Mouse (Mus musculus): Measurements from ENCODE around the gene Ahdc1.

Gene Ahdc1

DNA sequence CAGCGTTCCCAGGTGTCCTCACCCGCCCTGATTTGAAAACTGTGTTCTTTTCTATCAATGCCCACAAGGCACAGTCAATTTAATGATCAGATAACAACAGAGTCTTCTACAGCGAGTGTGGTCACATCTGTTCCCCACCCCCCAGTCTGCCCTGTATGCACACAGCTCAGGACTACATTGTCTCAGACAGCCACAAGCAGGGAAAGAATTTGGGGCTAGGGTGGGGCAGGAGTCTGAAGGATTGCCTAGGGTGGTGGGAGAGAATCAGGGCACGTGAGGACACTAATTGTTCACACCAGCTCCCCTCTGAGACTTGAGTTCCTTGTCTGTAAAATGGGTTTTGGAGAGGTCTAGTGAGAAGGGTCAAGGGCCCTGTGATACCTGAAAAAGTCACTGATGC, 17.5 kb upstream of the Ahdc1 start:
- DNase-seq (ENCODE audit: low spot score) = no peak

DNA sequence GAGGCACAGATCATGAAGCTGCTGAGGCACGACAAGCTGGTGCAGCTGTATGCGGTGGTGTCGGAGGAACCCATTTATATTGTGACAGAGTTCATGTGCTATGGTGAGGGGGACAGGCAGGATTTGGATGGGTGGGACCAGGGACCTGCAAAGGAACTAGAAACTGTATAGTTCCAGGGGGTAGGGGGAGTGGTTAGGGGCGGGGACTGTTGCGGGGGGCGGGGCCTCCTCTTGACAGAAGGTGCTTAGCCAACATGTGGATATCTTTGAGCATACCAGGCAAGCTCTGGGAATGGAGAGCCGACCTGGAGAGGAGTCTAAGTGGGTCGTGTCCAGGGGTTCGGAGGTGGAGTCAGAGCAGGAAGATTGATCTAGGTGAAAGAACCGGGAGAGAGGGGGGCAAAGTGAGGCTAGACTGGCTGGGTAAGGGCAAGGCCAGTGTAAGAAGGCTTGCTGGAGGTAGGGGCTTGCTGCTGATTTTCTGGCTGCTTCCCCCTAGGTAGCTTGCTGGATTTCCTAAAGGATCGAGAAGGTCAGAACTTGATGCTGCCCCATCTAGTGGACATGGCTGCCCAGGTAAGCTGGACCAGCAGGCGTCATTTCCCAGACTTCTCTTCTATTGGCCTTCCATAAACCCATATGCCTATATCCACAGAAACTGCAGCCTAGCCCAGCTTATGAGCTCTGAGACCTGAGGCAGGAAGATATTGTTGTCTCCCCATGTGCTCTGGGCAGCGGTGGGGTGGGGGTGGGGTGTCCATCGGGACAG, 13.4 kb upstream of the Ahdc1 start:
- no peak for DNase-seq (ENCODE audit: low spot score)

DNA sequence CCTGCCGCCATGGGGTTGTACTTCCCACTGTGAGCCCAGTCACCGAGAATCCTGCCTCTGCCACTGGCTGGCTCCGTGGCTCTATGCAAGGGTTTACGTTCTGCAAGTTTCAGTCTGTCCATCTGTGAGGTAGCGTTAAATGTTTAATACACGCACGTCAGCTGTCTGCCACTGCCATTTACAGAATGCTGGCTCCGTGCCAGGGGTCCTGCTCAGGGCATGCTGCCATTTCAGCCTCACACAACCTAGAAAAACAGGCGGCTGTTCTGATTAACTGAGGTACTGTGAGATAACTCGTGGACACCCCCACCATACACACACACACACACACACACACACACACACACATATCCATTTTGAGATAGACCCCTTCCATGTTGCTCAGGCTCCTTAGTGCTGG, 8.2 kb upstream of the Ahdc1 start:
- peak; percentile 91 for DNase-seq (ENCODE audit: low spot score)

DNA sequence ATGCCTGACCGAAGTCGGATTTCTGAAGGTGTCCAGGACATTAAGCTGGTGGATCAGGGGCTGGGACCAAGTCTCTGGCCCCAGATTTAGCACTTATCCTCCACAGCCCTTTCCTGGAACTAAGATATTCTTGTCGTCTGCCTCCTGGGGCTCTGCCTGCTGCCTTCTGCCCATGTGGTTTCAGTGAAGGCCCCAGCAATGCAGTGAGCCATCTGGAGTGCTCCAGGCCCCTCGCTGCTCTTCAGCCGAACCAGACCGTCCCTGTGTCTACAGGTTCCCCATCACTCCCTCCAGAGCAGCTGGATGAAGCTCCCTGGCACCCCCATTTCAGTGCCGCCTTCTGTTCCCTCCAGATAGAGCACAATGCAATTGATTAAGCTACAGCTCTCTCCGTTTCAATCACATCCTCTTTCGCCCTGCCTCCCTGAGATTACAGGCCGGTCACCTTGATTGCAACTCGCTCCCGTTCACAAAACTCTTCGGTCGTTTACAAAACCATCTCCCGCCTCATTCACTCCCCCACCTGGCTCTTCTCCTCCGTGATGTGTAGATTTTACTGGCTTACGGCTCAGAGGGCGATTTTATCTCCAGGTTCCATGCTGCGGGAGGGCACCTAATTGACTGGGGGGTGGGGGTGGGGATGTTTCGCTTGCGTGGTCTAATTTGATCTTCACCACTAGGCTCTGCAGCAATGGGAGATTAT, 7.6 kb upstream of the Ahdc1 start:
- peak; percentile 74 for DNase-seq (ENCODE audit: low spot score)

DNA sequence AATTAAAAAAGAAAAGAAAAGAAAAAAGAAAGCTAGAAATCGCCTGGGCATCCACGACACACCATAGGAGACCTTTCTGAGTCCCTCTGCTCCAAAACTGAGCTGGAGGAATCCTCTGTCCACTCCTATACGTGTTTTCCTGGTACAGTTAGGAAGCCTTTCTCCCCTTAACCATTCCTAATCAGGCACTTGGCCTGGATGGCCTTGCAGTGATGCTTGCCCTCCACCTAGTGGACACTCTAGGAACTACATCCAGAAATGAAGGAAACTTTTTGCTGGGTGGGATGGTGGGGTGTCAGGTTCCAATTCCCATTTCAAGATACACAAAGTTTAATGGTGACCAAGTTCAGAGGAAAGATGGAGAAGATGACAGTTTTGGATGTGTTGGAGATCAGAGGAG, 5.8 kb upstream of the Ahdc1 start:
- DNase-seq (ENCODE audit: low spot score) = peak; percentile 95

DNA sequence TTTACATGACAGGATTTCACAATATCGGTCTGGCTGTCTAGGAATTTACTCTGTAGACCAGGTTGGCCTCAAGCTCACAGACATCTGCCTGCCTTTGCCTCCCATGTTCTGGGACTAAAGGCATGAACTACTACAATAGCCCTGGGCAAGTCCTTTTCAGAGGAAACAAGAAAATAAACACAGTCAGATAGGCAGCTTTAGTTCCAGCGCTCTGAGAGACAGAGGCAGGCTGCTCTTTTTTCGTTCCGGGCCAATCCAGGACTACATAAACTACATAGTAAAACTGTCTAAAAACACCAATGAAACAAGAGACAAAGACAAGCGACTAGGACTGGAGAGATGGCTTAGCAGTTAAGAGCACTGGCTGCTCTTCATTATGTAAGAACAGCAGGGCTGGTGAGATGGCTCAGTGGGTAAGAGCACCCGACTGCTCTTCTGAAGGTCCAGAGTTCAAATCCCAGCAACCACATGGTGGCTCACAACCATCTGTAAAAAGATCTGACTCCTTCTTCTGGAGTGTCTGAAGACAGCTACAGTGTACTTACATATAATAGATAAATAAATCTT, 5.1 kb upstream of the Ahdc1 start:
- DNase-seq (ENCODE audit: low spot score) = peak; percentile 52

DNA sequence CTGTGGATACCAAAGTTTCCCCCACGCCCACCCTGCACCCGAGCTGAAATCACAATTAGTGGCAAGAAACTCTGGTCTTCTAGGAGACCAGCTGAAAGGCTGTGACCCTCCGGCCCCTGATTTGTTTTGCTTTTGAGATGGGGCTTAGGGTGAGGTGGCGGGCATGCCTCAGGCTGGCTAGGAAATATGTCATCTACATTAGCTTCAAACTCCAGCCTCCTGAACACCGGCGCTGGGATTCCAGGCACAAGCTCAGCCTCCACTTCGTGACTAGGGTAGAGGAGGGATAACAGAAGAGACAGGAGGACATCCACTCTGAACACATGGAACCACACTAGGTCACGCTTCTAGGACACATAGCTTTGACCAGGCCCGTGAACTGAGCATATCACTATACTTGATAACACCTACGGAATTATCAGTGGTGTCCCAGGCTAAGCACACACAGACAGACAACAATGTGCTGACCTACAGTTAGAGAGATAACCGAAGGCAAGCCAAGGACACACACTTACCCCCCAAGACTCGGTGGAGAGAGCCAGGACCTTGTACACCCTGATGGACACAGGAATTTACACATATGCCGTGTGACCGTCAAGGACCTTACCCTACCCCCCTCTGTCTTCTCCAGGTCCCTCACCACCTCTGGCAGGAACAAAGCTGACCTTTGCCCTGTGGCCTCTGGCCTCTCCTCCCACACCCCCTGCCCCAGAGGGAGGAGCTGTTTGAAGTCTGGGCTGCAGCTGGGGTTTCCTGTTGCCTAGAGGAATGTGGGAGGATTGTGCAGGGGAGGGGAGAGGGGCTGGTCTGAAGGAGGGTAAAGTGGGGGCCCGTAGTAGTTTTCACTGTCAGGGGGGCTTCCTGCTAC, 3.3 kb upstream of the Ahdc1 start:
- DNase-seq (ENCODE audit: low spot score) = no peak

DNA sequence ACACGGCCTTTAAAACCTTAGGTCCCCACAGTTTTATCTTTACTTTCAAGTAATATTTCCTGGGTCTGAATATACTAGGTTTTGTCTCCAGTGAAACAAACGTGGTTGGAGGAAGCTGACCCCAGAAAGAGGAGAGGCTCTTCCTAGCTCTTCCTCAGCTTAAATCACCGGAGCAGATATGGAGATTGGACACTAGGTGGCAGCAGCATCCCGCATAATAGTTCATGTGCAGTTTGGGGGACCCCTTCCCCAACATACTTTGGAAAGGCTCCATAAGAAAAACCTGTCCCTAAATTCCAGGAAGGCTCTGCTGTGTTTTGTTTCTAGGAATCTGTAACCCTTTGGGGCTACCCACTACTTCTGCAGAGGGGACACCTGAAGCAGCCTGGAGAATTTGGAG, 1.9 kb upstream of the Ahdc1 start:
- peak; percentile 68 for DNase-seq (ENCODE audit: low spot score)

DNA sequence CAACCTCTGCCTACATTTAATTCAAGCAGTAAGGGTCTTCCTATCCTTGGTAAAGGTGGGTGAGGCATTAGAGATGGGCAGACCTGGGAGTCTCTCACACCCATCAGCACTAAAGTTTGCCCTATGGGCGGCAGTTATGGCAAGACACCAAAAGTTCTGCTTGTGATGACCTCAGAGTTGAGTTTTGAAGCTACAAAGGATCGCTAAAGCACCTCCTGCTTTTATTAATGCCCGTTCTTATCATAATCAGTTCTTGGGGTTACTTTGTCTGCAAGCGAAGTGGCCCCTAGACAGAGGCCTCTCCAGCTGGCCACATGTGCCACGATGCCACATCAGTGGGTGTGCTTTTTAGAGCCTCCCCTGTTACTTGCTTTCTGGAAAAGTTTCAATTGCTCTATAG, 1.4 kb upstream of the Ahdc1 start:
- no peak for DNase-seq (ENCODE audit: low spot score)

DNA sequence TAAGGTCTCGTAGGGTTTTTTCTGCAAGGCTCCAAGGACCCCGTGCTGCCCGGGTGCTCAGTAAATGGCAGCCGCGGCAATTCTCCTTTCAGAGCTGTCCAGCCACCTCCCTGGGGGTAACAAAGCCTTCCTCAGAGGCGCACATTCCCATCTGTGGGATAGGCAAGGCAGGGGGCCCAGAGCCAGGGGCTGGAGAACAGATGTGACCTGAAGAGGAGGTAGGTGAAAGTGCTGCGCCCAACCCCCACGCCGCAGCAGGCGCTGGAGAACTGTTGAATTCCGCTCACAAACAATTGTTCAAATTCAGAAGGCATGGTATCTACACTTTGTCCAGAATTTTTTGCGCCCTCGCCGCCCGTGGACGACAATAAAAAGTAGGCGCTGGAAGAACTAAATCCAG, 449 bp upstream of the Ahdc1 start:
- peak; percentile 45 for DNase-seq (ENCODE audit: low spot score)

DNA sequence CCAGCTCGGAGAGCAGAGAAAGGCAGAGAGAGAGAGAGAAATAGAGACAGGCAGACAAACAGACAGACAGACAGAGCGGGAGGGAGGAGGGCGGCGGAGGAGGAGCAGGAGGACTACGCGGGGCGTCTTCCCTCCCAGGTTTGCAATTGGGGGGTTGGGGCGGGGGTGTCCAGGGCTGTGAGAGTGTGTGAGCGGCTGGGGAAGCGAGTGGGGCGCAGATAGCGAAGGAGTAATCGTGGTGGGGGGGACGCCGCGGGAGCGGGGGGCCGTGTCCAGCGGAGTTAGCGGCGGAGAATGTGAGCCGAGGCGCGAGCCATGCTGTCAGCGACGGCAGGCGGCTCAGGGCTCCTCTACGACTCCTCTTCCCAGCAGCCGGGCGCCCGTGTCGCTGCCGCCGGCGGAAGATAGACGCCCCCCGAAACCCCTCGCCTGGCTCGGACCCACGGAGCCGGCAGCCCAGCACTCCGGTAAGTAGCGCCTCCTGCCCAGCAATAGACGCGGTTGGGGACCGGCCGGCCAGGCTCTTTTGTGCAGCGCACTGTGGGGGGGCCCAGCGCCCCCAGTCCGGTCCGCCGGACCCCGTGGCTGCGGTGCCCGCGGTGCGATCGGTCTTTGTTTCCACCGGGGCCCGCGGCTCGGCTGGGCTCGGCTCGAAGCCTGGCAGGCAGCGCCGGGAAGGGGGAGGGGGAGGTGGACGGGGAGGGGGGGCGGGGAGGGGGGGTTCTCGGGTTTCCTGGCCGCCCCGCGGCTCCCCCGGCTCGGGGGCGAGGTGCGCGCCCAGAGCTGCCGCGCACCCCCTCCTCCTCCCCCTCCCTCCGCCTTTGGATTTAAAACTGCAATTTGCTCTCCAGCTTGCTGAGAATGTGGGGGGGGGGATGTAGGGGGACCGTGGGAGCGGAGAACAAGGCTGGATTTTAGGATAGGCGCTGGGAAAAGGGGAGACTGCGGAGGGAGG, 1.0 kb downstream of the Ahdc1 start:
- peak; percentile 42 for DNase-seq (ENCODE audit: low spot score)

DNA sequence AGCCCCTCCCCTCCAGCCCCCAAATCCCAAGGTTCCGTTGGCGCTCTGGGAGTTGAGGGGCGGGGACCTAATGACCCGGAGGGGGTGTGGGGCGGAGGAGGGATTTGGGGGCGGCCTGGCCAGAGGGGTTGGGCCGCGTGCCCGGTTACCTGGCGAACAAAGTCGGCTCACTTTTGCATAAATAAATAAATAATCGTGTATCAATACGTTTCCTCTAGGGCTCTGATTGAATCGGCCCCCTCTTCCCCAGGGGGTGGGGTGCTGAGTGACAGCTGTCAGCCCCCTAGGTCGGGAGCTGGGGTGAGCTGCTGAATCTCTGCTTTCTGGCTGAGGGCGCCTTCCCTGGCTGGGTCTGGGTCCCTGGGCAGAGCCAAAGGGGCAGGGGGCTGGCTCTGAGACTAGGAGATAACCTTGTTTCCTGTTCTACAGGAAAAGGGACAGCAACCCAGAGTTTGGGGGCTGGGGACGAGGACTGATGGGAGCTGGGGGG, 1.8 kb downstream of the Ahdc1 start:
- DNase-seq (ENCODE audit: low spot score) = peak; percentile 67

DNA sequence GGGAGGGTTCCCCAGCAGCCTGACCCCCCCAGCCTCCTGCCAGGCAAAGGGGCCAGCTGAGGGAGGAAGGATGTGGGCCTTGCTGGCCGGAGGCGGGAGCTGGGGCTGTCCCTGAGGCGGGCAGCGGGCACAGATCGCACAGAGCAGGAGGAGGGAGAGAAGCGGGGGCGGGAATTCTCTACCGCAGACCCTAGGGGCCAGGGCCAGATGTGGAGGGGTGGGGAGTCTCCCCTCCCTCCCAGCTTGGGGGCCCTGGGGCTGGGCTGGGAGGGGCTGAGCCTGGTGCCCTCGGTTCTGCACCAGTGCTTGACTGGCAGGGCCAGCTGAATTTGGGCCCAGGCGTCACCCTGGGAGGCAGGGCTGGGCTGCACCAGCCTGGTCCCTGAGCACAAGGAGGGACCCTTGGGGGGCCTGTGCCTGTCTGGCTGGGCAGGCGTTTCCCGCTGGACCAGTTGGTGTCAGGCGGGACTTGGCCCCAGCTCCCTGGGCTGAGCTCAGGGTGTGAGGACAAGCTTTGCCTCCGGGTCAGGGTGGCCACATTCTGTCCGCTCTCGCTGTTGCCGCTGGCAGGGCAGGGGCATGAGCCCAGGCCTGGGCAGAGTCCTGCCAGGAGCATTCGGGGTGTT, 2.3 kb downstream of the Ahdc1 start:
- DNase-seq (ENCODE audit: low spot score) = peak; percentile 78

DNA sequence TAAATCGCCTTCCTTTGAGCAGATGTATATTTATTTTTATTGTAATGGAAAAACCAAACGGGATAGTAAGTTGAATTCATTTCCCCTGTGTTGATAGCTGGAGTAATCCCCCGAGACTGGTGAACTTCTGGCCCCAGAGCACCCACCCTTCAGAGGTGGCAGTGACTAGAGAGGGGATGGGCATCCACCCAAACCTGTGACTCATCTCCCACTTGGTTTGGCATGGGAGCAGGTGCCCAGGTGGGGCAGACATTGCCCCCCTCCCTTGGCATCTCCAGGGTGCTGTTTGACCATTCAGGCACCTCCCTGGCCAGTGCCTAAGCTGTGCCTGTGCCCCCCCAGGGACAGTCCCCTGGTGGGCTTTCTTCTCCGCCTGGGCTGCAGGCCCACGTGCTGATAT, 3.0 kb downstream of the Ahdc1 start:
- peak; percentile 69 for DNase-seq (ENCODE audit: low spot score)

DNA sequence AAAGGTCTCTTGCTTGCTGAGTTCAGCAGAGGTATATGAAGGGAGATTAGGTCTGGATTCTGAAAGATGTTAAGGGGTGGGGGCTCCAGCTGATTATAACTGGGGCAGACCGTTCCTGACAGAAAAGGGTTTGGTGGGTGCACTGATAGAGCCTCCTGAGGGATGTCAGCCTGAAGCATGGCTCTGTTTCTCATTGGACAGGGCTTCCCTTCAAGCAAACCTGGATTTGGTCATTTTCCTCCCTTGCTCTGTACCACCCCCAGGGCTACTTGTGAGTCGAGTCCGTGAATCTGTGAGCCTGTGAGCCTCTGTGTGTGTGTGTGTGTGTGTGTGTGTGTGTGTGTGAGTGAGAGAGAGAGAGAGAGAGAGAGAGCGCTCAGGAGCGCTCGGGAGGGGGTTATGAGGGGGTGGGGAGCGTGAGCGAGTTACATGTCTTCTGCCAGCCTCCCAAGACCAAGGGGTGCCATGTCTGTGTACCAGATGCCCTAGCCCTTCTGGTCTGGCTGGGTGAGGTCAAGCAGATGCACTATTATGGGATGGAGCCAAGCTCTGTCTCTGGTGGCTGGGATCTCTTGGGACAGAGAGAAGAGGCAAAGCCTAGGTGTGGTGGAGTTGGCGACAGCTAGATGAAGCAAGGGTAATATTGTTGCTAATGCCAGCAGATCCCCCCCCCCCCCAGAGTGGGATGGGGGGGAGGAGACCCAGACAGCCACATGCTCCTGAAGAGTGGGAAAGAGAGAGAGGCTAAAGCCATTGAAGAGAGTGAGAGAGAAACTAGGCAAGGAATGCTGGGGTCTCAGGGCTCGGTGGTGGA, 4.0 kb downstream of the Ahdc1 start:
- DNase-seq (ENCODE audit: low spot score) = peak; percentile 94

DNA sequence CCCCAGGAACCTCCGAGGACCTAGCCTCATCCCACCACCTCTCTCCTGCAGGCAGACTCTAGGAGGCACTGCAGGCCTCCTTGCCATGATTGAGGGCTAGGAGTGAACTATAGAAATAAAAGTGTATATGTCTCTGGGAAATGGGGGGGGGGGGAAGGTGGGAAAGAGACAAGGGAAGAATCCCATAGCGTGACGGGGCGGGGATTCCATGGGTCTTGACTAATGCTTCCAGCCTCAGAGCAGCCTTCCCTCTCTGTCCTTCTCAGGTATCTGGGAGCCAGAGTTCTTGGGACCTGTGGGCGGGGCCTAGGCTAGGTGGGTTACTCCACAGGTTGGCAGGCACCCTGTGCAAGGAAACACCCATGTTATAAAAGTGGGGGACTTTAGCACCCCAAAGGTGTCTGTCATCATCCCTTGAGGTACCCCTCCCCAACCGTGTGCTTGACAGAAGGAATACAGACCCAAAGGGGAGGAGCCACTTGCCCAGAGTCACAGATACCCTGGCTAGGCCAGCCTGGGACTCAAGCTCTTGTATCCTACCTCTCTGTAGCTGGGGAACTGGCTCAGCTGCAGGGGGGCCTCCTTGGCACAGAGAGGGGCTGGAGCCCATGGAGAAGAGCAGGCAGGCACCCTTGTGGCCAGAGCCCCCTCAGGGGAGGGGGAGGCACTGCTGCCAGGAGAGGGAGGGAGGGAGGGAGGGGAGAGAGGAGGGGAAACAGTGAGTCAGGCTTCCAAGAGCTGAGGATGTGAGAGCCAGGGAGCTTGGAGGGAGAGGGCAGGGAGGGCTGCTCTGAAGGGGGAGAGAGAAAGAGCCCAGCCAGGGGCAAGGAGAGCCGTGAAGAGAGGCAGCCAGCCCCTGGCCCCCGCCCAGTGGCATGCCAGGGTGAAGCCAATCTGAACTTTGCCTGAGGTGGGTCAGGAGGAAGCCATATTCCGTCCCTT, 4.9 kb downstream of the Ahdc1 start:
- DNase-seq (ENCODE audit: low spot score) = peak; percentile 71

DNA sequence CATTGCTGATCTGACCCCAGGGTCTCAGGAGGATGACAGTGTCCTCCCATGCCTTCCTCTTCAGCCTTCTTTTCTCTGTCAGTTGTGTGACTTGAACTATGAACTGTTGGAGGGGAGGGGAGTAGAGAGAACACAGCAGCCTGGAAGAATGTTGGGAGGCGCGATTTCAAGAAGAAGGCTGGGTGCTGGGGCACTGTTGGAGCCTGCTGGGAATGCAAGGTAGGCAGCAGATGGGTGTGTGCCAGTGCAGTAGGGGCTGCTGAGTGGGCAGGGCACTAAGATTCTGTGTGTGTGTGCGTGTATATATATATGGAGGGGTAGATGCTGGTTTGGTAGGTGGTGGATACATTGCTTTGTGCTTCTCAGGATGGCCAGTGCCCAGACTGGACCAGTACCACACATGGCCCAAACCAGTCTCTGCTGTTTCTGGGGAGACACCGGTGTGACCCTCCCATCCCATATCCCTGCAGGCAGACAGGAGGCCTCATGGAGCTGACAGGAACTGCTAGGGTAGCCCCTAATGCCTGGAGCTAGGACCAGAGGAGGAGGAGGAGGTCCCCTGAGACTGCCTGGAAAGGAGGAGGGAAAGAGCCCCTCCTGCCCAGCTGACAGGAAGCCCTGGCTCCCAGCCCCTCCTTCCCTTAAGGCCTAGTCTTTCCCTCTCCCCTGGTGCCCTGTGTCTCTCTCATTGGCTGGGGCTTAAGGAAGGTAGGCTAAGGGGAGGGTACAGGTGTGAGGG, 5.8 kb downstream of the Ahdc1 start:
- DNase-seq (ENCODE audit: low spot score) = peak; percentile 63
